Comparison of ENCODE assay signal across 9 mouse cellular contexts in genomic region chr9:109892651-109893250, GRCm38 (mm10). TPM values are rescaled to one million over a fixed set of nuclear protein-coding genes. Genes with fewer than 3 reads are reported as not detected.
DNase-seq lines count a peak whose midpoint lies in the region; ATAC-seq and TF ChIP-seq lines count a peak whose summit lies in the region.
"Had no signal": no experiment of that assay in that cellular context is flagged by ENCODE, and none has a peak within 500 bp of the region (broad histone marks: within the 10 kb centered on the region; RNA-seq: fewer than 3 reads in every experiment).

No protein-coding gene starts in this region.

- H3K9me3 ChIP-seq in lung, embryonic 14.5 days (ENCODE audit: low read depth, low read length), result no peaks in the 10 kb centered on the region
- H3K9me3 ChIP-seq: lung, embryonic 15.5 days had no signal

- H3K27me3 ChIP-seq in lung, embryonic 14.5 days (ENCODE audit: insufficient read depth, low read length), result no peaks in the 10 kb centered on the region
- H3K27me3 ChIP-seq: lung, embryonic 15.5 days had no signal

- H3K27ac ChIP-seq in lung, embryonic 14.5 days (ENCODE audit: low read depth), result no peak overlapping the region
- H3K27ac ChIP-seq: lung, embryonic 15.5 days had no signal

- H3K4me2 ChIP-seq in lung, embryonic 14.5 days, result no peak overlapping the region
- H3K4me2 ChIP-seq: lung, embryonic 15.5 days had no signal

- WGBS in lung, embryonic 14.5 days, result 61% methylated on average over 5 of the region's 5 CpGs

- peak; percentile 74 for TF ChIP-seq CTCF in lung, embryonic 14.5 days (IDR thresholded peaks at IDR 0.05; ENCODE audit: low read depth)

- H3K36me3 ChIP-seq in lung, embryonic 14.5 days (ENCODE audit: insufficient read depth), result peaks cover 84% of the 10 kb centered on the region

- no peak overlapping the region for H3K4me3 ChIP-seq in lung, embryonic 14.5 days (ENCODE audit: low read depth, low read length)
- H3K4me3 ChIP-seq: lung, embryonic 15.5 days had no signal

- ATAC-seq in common myeloid progenitor, adult 5-6 weeks (replicated peaks; ENCODE audit: low read depth, poor library complexity, severe bottlenecking), result peak; percentile 65
- ATAC-seq in lung, embryonic 14.5 days (ENCODE audit: insufficient read depth), result no peak

- peak; percentile 91 for DNase-seq in ES-CJ7 (ENCODE audit: low read depth, low spot score)
- DNase-seq in adrenal gland, adult 18-20 months (ENCODE audit: low spot score in 2 of 2), result peak; percentile 73 to 79
- peak; percentile 89 for DNase-seq in gastrocnemius, postnatal 10 days
- DNase-seq in kidney, postnatal 4 days, result peak; percentile 92
- peak; percentile 89 for DNase-seq in lung, embryonic 14.5 days
- peak; percentile 86 for DNase-seq in right cerebral cortex, postnatal 14 days
- DNase-seq in yolk sac, embryonic 10.5 days (ENCODE audit: low spot score), result no peak

- H3K4me1 ChIP-seq in lung, embryonic 14.5 days (ENCODE audit: insufficient read depth), result no peaks in the 10 kb centered on the region

- no peak overlapping the region for H3K9ac ChIP-seq in lung, embryonic 14.5 days
- H3K9ac ChIP-seq: lung, embryonic 15.5 days had no signal

RNA-seq across cellular contexts. Expression of gene Cdc25a, which starts 17.4 kb away (rescaled TPM):
- 10 to 100 TPM; 10.9 to 14.1 TPM for total RNA-seq in adrenal gland, adult 18-20 months (2021)
- total RNA-seq in common myeloid progenitor, adult 5-6 weeks (2017), result 39.7 and 58.2 TPM in 2 replicates
- total RNA-seq in gastrocnemius, postnatal 10 days (2021), result 1 to 10 TPM; 6.2 to 9.2 TPM
- 34.0 and 40.4 TPM in 2 replicates for polyA plus RNA-seq in lung, embryonic 14.5 days (2014; fragmentation: Nextera tagmentation; extraction: Ambion mirVana)

RNA-seq across cellular contexts. Expression of gene Map4, which starts 38.5 kb away (rescaled TPM):
- total RNA-seq in adrenal gland, adult 18-20 months (2021), result 10 to 100 TPM; 79.0 to 91.6 TPM
- total RNA-seq in common myeloid progenitor, adult 5-6 weeks (2017), result 16.4 and 19.1 TPM in 2 replicates
- 100 to 1,000 TPM; 466 to 507 TPM for total RNA-seq in gastrocnemius, postnatal 10 days (2021)
- polyA plus RNA-seq in lung, embryonic 14.5 days (2014; fragmentation: Nextera tagmentation; extraction: Ambion mirVana), result 55.2 and 57.5 TPM in 2 replicates

RNA-seq across cellular contexts. Expression of gene Camp, which starts 43.3 kb away (rescaled TPM):
- total RNA-seq in adrenal gland, adult 18-20 months (2021), result under 1 TPM in 1 of 2 experiments, not detected in 1; 0.70 TPM
- total RNA-seq in common myeloid progenitor, adult 5-6 weeks (2017), result 47.0 and 48.3 TPM in 2 replicates
- total RNA-seq in gastrocnemius, postnatal 10 days (2021), result 1 to 10 TPM in 1 of 2 experiments, not detected in 1; 7.8 TPM
- polyA plus RNA-seq in lung, embryonic 14.5 days (2014; fragmentation: Nextera tagmentation; extraction: Ambion mirVana), result 1.2 TPM in 1 of 2 replicates, not detected in the other

Comparison
In these comparisons a context has a peak if more than half of its experiments do, and no peak if none do; other contexts are left out.
1. RNA of gene Map4, which starts 38.5 kb away (total RNA-seq): 466 to 507 TPM in gastrocnemius, postnatal 10 days; 79.0 to 91.6 TPM in adrenal gland, adult 18-20 months and 16.4 to 19.1 TPM in common myeloid progenitor, adult 5-6 weeks; every median in the first group is over 4 times any median in the second.